Mouse (Mus musculus) fibroblast of lung, adult 2 months (primary cell): ENCODE results near the gene Rnf187.

Source experiments
- DNase-seq: peaks from one replicate; pipeline ENCODE4 v3.0.0-alpha.2; 2011; ENCODE audit warnings: low read depth

The Rnf187 gene

DNA sequence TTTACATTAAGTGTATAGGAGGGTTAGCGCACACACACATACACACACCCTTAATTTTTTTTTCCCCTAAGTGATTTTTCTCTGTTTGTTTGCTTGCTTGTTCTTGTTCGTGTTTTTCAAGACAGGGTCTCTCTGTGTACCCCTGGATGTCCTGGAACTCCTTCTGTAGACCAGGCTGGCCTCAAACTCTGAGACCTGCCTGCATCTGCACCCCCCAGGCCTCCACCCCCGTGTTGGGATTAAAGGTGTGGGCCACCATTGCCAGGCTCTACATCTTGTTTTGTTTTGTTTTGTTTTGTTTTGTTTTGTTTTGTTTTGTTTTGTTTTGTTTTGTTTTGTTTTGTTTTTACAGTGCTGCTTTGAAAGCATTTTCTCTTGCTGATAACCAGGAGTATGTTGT lies 8.6 kb upstream of the Rnf187 start:
- DNase-seq, result no peak

DNA sequence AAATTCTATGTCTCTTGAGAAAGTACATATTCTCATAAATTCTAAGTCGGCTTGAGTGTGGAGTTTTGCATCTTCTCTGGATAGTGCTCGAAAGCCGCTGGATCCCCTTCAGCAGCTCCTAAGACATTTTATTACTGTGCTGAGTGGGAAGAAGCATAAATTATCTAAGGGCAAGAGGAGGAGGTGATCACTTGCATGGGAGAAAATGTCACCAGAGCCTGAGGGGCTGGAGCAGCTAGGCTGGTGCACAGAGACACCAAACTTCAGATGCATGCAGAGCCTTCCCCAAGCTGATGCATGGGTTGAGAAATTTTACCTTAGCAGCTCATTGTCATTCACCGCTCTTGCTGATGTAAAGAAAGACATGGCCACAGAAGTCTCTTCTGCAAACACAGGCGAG lies 5.4 kb upstream of the Rnf187 start:
- DNase-seq, result no peak

DNA sequence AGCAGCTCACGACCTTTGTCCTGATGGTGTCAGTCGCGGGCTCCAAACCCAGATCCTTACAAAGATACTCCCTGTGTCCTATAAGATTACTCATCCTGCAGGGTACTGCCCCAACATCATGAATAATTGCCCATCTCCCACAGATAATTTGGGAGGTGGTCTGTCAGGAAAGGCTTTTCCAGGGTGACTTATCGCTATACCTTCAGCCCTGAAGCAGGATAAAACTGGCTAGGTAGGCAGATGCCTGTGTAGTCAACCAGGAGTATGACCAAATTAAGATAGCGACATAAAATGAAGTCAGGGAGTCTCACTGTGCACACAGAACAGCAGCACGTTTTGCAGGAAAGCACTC lies 348 bp upstream of the Rnf187 start:
- no peak for DNase-seq

DNA sequence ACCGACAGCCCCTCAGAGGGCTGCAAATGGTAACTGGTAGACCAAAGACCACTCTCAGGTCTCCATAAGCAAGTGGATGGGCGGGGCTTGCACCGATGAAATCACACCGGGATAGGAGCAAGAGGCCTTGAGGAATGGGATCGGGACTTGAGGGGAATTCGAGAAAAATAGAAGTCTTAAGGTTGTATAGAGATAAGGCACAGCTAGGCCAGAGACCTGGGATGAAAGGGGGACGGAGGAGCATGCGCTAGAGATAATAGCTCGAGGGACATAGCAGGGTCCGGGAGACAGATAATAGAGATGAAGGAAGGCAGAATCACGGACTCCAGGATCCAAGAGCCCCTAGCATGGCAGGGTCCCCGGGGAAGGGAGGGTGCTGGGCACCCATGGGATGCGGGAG lies 807 bp downstream of the Rnf187 start:
- no peak for DNase-seq

DNA sequence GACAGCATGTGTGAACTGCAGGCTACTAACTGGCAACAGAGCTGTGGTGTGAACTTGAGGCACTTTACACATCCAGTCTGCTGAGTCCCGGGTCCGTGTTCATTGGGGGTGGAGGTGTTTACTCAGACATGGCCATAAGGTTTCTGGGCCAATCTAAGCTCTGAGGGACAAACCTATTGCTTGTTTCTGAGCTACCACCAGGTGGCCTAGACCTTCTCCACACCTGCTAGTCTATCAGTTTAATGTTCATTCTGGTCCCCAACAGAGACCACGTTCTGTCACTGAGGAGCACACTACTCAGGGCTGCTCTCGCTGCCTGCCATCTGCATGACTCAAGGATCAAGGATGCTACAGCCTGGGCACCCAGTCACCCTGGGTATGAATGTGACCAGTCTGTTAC lies 7.1 kb downstream of the Rnf187 start:
- no peak for DNase-seq

DNA sequence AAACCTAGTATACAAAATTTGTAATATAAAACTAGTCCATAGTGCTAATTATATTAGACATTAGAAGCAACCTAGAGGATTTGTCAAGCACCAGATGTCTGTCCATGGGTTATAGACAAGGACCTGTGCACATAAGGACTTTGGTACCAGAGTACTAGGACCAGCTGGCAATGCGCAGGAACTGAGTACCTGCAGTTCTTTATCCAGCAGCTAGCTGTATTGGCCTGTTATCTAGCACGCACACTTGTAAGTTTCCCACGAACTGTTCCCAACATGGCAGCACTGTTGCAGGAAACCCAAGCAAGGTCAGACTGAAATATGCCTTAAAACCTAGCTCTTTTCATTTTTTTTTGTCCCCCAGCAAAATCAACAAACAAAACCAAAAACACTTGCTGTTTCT lies 8.5 kb downstream of the Rnf187 start:
- DNase-seq, result no peak

DNA sequence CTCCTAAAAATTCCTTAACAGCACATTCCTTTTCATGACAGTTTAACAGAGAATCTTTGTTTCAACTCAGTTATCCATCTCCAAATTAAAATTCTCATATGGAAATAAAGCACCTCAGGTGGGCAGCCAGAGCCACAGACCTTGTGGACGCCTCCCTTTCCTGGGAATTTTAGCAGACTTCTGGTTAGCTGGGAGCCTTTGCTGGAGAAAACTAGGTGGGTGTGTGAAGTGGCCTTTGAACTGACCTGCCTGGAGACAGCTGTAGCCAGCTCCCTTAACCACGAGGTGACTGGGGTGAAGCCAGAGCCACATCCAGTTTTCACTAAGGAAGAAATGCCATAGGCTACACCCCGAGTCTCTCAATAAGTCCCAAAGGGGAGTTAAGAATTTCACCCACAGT lies 9.1 kb downstream of the Rnf187 start:
- DNase-seq, result no peak

DNA sequence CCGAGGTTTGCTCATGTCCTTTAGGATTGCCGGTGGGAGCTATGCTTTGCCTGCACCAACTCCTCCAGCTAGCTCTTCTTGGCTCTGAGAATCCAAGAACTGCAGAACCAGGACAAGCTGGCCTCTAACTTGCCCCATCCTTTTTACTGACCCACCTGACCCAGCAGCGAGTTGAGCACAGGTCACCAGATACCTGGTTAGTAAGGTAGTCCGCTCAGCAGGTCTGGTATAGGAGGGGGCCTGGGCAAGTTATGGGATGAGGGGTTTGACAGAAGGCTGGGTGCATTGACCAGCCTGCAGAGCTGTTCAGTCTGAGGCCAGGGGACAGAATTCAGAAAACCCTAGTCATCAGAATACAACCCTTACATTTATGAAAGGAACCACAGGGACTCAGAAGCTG lies 9.7 kb downstream of the Rnf187 start:
- no peak for DNase-seq

DNA sequence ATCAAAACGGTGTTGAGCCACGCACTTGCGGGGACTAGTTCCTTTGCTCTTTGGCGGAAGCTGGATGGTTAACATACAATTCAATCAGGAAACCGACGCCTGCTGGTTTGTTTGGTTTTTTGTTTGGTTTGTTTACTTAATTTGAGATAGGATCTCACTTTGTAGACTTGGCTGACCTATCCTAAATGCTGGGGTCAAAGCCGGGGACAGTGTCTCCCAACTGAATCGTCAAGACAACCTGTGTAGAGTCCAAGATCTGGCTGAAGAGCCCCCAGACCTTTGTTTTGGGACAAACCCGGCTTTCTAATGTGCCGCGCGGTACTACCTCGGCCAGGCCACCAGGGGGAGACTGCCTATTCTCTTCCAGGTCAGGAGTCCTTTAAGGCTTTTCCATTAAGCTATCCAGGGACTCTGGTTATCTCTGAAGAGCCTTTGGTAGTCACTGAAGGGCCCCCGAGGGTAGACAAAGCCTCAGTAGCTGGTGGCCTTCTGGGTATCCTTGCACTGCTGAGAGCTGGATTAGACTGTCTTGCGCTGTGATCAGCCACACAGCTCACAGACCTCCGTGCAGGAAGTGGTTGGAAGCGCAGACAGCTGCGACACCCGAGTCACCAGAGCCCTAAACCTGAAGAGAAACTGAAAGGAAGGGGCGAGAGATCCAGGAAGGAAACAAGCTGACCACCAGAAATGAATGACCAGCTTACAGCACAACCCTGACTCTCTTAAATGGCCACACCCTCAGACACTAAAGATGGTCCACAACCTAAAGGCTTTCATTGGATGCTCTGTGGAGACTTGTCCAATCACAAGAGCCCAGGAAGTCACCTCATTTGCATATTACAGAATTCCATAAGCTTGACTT lies 10.7 kb downstream of the Rnf187 start:
- no peak for DNase-seq

DNA sequence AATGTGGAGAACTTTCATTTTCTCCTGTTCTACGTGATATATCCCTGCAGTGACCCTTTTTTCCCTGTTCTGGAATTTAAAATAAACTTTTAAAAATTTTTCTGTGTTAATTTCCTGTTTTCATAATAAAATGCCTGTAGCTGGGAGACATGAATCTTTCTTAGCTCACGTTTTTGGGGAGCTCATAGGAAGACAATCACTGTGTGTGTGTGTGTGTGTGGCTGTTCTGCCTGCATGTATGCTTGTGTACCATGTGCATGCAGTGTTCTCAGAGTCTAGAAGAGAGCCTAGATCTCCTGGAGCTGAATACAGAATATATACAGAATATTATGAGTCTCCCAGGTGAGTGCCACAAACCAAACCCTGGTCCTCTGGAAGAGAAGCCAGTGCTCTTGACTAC lies 11.7 kb downstream of the Rnf187 start:
- no peak for DNase-seq

DNA sequence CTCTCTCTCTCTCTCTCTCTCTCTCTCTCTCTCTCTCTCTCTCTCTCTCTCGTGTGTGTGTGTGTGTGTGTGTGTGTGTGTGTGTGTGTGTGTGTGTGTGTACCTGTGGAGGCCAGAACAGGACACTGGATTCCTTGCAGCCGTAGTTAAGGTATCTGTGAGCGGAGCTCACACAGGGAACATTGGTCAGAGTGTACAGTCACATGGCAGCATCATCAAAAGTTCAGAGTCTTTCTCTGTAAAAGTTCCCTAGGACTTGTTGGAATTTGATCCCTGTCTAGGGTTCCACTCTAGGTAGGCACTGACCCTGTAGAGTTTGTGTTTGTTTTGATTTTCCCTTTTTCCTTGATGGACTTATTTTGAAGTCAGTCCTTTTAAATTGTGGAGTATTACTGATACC lies 12.1 kb downstream of the Rnf187 start:
- no peak for DNase-seq

DNA sequence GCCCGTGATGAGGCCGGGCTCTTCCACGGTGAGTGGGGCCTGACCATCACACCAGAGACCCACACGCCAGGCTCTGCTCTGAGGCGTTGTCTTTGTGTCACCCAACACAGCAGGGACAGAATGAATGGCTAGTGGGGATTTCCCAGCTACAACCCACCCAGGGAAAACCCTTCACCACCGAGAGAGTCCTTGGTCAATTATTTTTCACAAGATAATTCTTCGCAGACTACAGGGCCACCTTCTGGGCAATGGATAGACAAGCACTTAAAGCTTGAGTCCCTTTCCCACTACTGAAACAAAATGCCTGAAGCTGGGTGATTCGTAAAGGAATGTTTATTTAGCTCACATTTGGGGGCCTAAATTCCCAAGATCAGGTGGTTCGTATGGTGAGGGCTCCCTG lies 16.3 kb downstream of the Rnf187 start:
- DNase-seq, result no peak

DNA sequence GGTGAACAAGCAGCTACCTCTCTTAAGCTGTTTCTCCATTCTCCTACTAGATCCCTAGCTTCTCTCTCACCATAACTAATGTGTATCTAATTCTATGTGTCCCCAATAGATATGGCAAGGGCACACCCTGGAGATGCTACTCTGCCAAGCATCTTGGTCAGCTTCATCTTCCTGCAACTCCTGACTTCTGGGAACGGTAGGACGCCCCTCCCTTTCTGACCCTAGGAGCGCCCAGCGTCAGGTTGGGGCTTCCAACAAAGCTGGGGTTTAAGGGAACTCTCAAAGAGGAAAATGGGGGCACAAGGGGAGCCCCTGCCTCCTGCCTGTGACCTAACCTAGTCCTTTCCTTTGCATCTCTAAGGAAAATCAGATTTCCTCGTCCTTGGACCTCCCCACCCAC lies 20.0 kb downstream of the Rnf187 start:
- DNase-seq, result no peak

DNA sequence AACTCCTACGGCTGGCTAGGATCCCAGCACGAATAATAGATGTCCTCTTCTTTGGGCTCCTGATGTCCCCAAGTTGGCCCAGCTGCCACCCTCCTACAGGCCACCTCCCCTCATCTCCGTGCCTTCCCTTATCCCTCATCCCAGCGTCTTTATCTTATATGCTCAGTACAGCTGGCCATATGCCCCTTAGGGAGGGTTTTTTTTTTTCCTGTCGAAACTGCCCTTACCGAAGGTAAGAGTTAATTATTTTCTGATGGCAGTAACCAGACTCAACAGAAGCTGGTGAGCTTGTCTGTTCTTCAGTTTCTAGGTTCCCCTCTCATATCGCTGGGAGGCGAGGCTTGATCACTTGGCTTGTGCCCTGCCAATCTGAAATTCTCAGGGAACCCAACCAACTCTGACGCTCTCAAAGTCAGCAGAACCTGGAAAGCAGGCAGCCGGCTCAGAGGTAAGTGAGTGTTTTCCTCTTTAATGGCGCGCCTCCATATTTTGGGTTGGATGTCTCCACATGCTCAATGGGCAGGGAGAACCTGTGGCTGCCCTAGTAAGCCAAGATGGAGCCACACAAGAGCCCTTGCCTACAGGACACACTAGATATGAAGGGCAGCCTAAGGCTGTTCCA lies 20.9 kb downstream of the Rnf187 start, which contains the start of gene Btnl10:
Gene Btnl10 (plus strand): TSS at position 164 of the 622 bp plus-strand sequence.
- DNase-seq, result no peak

DNA sequence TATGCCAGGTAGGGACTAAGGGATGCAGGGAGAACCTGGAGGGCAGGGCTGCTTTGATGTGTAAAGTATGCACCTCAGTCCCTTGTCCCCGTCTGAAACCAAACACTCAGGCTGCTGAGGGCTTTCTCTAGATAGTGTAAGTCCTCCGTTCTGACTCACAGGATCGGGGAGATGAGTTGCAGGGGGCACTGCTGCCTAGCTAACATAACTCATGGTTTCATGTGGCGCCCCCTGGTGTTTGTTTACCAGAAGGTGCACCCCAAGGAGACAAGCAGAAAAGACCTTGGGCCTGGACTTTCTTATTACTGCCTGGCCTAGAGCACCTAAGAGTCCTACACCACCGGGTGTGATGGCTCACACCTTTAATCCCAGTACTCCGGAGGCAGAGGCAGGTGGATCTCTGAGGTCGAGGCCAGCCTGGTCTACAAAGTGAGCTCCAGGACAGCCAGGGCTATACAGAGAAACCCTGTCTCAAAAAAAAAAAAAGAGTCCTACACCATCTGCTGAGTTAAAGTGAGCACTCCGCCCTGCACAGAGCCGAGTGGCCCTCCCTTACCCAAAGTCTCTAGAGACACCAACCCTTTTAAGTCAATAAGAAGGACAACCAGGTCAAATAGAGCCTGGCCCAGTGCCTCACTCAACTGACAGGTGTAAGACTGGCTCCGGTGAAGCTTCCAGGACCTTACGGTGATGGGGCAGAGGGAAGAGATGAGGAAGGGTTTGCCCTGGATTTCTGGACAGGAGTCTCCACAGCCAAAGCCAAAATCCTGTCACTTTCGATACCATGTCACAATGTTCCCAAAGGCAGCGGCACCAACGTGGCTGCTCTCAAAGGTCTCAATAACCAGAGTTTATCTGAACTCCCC lies 21.6 kb downstream of the Rnf187 start:
- no peak for DNase-seq

DNA sequence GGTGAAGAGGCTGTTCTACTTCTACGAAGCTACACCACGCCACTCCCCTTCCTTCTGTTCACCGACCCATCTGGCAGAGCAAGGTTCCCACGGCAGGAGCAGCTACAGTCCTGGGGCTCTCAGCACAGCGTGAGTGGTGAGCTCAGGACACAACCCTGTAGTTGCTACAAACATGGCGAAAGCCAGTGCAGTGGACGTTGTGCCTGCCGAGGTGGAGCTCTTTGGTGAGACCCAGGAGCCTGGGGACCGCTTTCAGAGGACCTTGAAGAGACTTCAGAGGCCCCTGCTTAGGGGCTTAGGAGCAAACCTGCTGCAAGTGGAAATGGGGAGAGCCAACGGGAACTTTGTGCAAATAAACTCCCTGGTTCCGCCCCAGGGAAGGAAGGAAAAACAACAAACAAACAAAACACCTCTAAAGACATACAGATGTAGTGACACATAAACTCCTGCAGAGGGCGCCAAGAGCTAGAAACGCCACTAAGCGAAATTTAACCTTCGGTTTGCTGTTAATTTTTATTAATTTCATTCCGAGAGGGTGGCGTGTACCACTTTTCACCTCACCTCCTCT lies 24.2 kb downstream of the Rnf187 start:
- no peak for DNase-seq

DNA sequence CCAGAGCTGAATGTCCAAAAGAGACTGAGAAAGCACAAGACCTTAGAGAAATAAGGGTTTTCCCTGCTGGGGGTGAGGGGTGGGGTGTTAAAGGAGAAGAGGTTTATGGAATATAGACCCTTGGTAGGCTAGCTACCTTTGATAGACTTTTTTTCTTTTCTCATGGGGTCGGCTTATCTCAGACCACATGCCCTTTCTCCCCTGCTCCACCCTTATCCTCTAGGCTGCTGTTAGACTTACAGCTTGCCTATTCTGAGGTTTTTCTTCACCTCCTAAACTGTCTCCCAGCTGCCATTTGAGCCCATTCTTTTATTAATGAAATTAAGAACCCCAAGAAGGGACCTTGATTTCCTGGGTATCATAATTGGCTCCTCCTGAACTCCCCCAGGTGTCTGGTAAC lies 24.9 kb downstream of the Rnf187 start:
- DNase-seq, result no peak

DNA sequence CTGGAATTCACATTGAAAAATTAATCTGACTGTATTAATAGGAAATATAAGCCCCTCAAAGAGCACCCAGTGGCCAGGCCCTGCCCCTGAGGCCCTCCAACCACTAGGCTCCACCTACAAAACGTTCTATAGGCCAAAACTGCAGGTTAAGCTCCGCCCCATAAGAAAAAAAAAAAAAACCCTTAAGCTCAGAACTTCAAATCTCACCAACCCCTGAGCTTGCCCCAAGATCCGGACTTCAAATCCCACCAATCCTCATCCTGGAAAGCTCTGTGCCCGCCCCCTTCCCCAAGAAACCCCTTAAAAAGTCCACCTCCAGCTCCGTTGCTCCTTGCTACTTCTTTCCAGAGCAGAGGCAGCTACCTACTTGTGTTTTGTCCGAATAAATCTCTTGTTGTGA lies 33.9 kb downstream of the Rnf187 start:
- DNase-seq, result peak; percentile 15

DNA sequence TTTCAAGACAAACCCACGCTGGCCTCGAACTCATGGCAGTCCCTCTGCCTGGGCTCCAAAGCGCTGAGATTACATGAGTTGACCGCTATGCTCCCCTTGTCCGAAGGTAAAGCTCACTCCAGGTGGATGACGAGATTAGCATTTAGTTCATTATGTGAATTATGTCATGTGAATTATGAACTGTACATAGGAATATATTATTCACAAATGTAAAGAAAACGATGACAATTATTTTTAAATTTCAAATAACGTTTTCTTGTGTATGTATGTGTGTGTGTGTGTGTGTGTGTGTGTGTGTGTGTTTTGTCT lies 34.4 kb downstream of the Rnf187 start:
- DNase-seq, result no peak

DNA sequence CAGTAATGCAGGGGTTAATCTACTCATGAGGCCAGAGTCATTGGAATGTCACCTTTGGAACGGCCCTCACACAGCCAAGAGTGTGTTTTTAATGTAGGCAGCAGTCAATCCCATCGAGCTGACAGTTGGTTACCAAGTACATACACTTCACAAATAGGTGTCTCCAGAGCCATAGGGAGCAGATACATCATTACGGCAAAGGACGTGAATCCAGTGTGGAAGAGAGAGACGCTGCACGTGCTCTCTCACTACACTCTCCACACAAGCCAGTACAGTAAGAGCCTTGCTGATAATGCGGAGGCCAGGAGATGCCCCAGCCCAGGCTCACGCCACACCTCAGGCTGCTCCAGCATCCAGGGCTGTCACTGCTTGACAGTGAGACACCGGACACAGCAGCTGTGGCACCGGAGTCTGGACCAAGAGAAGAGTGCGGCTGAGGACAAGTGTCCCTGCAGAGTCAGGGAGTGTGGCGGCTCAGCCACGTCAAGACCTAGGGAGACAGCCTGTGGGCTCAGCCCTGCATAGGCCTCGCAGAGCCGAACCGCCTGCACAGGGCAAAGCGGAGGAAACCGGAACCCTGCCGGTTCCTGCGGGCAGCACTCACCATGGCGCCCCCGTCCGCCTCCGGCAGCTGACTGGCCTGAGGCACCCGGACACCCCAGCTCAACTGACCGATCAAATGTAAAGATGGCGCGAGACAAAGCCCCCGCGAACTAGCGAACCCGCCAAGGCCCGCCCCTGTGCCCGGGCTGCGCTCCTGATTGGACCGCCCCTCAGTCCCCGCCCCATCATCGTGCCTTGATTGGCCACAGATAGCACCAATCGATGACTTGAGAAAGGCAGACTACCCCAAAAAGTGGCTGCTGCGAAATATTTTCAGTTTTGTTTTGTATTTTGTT lies 35.0 kb downstream of the Rnf187 start, which contains the start of gene Zfp39:
Gene Zfp39 (minus strand): TSS at position 715 of the 899 bp plus-strand sequence.
- peak; percentile 87 for DNase-seq

DNA sequence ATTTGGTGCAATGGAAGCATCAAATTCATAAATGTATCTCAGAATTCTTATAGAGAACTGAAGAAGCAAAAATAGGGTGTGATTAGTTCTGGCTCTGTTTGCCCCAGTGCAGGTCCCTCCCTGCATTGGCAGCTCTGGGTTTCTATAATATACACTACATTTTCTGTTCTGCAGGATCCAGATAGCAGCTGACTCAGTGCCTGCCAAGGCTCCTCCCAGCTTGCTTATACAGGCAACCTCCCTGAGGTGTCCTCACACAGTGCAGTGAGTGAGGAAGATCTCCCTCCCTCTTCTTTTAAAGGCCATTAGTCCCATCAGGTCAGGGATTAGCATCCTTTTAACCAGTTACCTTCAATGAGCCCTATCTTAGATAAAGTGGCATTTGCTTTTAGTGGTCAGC lies 37.6 kb downstream of the Rnf187 start:
- no peak for DNase-seq

DNA sequence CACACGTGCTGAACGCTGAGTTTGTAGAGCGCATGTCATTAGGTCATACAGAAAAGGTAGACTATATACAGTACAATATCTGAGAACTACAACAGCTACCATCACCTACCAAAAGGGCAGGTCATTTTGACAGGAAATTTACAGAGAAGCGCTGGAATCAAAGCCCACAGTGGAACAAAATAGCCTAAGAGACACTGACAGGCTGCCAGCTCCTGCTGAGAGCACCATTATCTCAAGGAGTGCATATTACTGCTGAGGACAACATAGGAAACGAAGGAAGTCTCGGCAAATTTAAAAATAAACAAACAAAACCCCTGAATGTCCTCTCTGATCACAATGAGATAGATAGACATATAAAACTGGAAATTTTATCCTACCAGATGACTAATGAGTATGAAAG lies 41.2 kb downstream of the Rnf187 start:
- DNase-seq, result no peak
